Mouse (Mus musculus) liver, postnatal 0 days (tissue): ENCODE measurements around the gene Pard3.

Experiments used
- CTCF ChIP-seq: sonication (generic); IDR thresholded peaks from 2 replicates; pipeline ENCODE4 v1.5.1; 2016; ENCODE audit warnings: antibody characterized with exemption, low read depth
- EP300 ChIP-seq: IDR thresholded peaks from 2 replicates; pipeline ENCODE4 v1.6.1; 2016; ENCODE audit warnings: antibody characterized with exemption, low read depth, mild to moderate bottlenecking

GRCm38 (mm10) chr8:127330258-127331187 is 266.8 kb downstream of the Pard3 start:
- TF ChIP-seq CTCF = no peak
- TF ChIP-seq EP300 = no peak
